Comparison of ENCODE assay signal across 24 mouse cellular contexts in the genomic region with DNA sequence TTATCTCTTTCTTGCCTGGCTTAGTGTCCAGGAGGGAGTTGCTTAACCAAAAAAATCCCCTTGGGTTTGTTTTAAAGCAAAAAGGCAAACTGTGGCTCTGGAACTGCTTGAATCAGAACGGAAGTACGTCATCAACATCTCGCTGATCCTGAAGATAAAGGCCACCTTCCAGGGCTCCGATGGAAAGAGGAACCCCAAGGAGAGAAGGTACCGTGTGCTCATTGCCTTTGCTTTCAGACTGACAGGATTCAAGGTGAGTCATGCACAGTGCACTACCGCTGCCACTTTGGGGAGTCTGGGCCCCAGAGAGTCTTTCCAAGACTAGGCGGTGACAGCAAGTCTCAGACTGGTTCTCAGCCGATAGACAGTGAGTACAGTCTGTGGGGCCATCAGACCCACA. TPM values are rescaled to one million over a fixed set of nuclear protein-coding genes. Genes with fewer than 3 reads are reported as not detected.
"Had no signal": no experiment of that assay in that cellular context is flagged by ENCODE, and none has a peak within 500 bp of the region (broad histone marks: within the 10 kb centered on the region; RNA-seq: fewer than 3 reads in every experiment).

No protein-coding gene starts in this region.

- DNase-seq: gastrocnemius, adult 2 months; gastrocnemius, postnatal 10 days; gastrocnemius, postnatal 25 days; heart, adult 11 months; heart, adult 2 months; heart, postnatal 14 days; heart, postnatal 36 days; kidney, adult 18-20 months; kidney, adult 8-10 months; kidney, postnatal 14 days; kidney, postnatal 36 days; layer of hippocampus, adult 9-11 months; left cerebral cortex, postnatal 4 days; liver, embryonic 13.5 days had no signal

- ATAC-seq: hindbrain, postnatal 0 days; inflammation-experienced regulatory T-cells, adult 6 months; intestine, embryonic 15.5 days; intestine, postnatal 0 days had no signal

RNA-seq across cellular contexts. Expression of a gene that starts 13.1 kb away (rescaled TPM):
- total RNA-seq: gastrocnemius, adult 2 months; gastrocnemius, postnatal 25 days; heart, adult 2 months; heart, postnatal 14 days; heart, postnatal 36 days; hematopoietic stem cell, adult 5-6 weeks; hindbrain, postnatal 0 days; left cerebral cortex, adult 18-20 months; liver, adult 2 months had no signal
- polyA plus RNA-seq: heart, adult 2 months; heart, embryonic 11.5 days; inflammation-experienced regulatory T-cells, adult 6 months; large intestine, adult 2 months; liver, adult 2 months; liver, embryonic 13.5 days; liver, embryonic 15.5 days had no signal

RNA-seq across cellular contexts. Expression of a gene that starts 53.0 kb away (rescaled TPM):
- total RNA-seq: gastrocnemius, adult 2 months; gastrocnemius, postnatal 25 days; hematopoietic stem cell, adult 5-6 weeks; liver, adult 2 months had no signal
- polyA plus RNA-seq: liver, adult 2 months; liver, embryonic 15.5 days had no signal
